Mouse (Mus musculus) cortical plate, adult 2 months (tissue): ENCODE results near the gene Ptpn5. TPM values are rescaled to one million over a fixed set of nuclear protein-coding genes. Genes with fewer than 3 reads are reported as not detected.

Experiments
- H3K27ac ChIP-seq: fragments of 200-500 bp; 2 replicates; pipeline ENCODE4 v1.5.1; 2012; ENCODE audit warnings: low read length, control low read depth, inconsistent platforms; ENCODE audit not compliant: insufficient read depth
- H3K4me1 ChIP-seq: fragments of 200-500 bp; 2 replicates; pipeline ENCODE4 v1.6.1; 2011; ENCODE audit warnings: low read length; ENCODE audit not compliant: control insufficient read depth, insufficient read depth
- H3K4me3 ChIP-seq: fragments of 200-500 bp; 2 replicates; pipeline ENCODE4 v1.5.1; 2011; ENCODE audit warnings: mild to moderate bottlenecking, low read length, control low read depth; ENCODE audit not compliant: insufficient read depth
- CTCF ChIP-seq: fragments of 200-500 bp; IDR thresholded peaks from 2 replicates; pipeline ENCODE4 v1.5.1; 2011; ENCODE audit warnings: mild to moderate bottlenecking, control low read depth, low read length; ENCODE audit not compliant: insufficient read depth; ENCODE audit errors: extremely low read depth
- POLR2A ChIP-seq: fragments of 200-500 bp; IDR thresholded peaks from 2 replicates; pipeline ENCODE4 v1.6.1; 2011; ENCODE audit warnings: mild to moderate bottlenecking, low read length, control low read depth; ENCODE audit not compliant: insufficient read depth; ENCODE audit errors: extremely low read depth
- polyA plus RNA-seq: library from polyadenylated mRNA; depleted of rRNA; stranded (reverse); fragments of >200 nt; gene quantifications from 2 replicates; pipeline ENCODE4 v1.2.3, GENCODE M21; 2012; rRNA removed

Gene Ptpn5
- polyA plus RNA-seq = 205 and 221 TPM in 2 replicates

DNA sequence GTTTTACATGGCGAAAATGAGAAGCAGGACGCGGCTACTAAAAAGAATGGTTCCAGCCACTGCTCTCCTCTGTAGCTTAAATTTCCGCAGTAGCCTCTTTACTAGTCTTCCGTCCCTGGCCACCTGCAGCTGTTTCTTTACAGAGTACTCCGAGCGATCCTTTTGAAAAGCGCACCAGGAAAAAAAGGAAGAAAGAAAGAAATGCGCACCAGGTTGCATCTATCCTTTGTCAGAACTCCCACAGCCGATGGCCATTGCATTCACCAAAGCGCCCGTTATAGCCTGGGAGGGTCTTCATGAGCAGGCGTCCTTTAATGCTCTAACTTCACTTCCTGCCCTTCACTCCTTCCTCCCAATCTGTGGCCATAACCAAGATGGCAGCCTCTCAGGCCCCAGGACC lies at the start of gene Ptpn5:
TSS of gene Ptpn5 (minus strand) at position 354 of the 400 bp plus-strand sequence.
- Histone ChIP-seq H3K27ac (peak within 1 kb of the TSS; percentile 96), H3K4me3 (peak within 1 kb of the TSS; percentile 82), H3K4me1 (peaks cover 3% of the 10 kb centered on the region)
- TF ChIP-seq CTCF (no peak), POLR2A (no peak)

DNA sequence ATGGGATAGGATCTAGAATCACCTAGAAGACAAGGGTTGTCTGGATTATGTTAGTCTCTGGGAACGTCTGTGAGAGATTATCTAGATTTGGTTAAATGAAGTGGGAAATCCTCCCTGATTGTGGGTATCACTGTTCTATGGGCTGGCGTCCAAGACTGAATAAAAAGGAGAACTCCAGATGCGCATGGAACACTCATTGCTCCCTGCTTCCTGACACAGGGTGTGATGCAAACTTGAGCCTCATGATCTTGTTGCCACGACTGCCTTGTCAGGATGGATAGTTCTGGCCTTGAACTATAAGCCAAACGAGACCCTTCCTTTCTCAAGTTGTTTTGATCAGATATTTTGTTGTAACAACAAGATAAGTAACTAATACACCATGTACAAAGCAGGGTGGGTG lies 37.3 kb upstream of the Ptpn5 start:
- Histone ChIP-seq H3K27ac (no peak overlapping the region), H3K4me3 (no peak overlapping the region), H3K4me1 (no peaks in the 10 kb centered on the region)
- TF ChIP-seq CTCF (no peak), POLR2A (no peak)

DNA sequence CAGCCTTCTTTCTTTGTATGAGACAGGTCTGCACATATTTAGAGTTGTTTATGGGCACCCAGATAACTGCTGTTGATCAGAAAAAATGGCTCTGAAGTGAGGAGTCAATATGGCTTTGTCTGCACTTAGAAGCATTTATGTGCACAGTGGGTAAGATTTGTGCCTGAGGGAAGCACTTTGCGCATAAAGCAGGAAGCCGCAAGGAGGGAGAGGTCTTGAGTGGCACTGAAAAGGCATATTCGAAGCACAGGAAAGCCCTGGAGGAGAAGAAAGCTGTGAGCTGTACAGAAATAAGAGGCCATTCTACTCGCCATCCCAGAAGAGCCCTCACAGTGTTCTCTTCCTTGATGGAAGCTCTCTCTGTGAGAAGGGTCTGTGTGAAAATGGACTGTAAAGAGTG lies 31.5 kb upstream of the Ptpn5 start:
- Histone ChIP-seq H3K4me1 (no peaks in the 10 kb centered on the region), H3K27ac (no peak overlapping the region), H3K4me3 (no peak overlapping the region)
- TF ChIP-seq POLR2A (no peak), CTCF (no peak)

DNA sequence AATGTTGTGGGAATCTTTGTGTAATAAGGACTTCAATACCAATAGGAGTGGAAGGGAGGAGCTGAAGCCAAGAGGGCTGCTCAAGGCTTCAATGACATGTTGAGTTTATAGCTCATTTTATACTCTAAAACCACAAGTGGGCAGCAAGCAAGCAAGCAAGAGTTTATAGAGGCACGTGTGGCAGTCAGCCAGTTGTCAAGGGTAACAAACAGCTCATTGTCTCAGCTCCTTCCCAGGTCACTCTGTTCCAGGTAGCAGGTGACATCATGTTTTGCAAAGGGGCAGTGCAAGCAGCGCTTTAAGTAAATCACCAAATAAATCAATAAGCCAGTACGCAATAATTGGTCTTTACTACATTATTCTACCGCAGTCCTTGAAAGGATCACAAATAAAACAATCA lies 29.7 kb upstream of the Ptpn5 start:
- no peaks in the 10 kb centered on the region for H3K4me1 ChIP-seq
- TF ChIP-seq POLR2A (no peak), CTCF (no peak)
- H3K27ac ChIP-seq = no peak overlapping the region
- H3K4me3 ChIP-seq = no peak overlapping the region

DNA sequence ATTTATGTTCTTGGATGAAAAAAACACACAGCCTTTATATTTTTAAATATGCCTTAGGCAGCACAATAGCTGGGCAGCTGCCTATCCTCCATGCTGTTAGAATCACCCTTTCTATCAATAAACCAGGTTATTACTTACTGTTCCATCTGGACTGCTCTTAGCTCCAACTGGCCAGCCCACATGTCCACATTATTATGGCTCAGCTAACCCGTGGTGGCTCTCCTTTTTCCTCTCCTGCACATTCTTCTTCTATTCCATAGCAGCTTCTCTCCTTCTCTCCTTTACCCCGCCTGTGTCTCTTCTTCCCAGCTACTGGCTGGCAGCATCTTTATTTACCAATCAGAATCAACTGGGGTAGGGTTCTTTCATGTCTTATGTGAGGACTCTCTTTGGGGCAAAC lies 25.0 kb upstream of the Ptpn5 start:
- H3K4me3 ChIP-seq = no peak overlapping the region
- no peak overlapping the region for H3K27ac ChIP-seq
- TF ChIP-seq POLR2A (no peak), CTCF (no peak)
- H3K4me1 ChIP-seq = no peaks in the 10 kb centered on the region

DNA sequence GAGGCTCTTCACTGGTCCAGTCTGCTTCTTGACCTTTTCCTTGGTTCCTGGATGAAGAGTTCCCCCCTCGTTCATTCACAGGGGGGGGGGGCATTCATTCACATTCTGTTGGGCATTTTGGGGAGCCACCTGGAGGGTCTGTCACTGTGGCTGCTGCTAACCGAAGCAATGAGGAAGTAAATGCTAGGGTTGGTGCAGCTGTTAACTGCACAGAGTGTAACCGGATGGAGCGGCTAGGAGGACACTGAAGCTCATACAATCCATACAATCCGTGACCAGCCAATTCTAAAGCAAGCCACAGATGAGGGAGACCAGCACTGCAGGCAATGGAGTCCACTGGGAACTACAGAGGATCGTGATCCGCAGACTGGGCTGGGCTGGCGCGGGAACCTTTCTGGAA lies 24.3 kb upstream of the Ptpn5 start:
- H3K4me3 ChIP-seq = no peak overlapping the region
- no peak overlapping the region for H3K27ac ChIP-seq
- TF ChIP-seq CTCF (no peak), POLR2A (no peak)
- H3K4me1 ChIP-seq = no peaks in the 10 kb centered on the region

DNA sequence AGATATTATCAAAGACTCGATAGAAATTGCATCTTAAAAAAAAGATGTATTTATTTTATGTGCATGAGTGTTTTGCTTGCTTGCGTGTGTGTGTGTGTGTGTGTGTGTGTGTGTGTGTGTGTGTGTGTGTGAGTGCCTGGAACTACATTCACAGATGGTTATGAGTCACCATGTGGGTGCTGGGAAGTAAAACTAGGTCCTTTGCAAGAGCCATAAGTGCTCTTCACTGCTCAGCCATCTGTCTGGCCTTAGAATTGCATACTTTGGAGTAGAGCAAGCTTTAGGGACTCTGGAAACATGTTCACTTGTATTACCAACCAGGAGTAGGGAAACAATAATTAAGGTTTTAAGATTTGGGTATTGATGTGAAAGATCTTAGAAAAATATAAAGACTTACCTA lies 22.4 kb upstream of the Ptpn5 start:
- no peak for TF ChIP-seq POLR2A
- TF ChIP-seq CTCF = no peak
- H3K4me1 ChIP-seq = no peaks in the 10 kb centered on the region
- H3K4me3 ChIP-seq = no peak overlapping the region
- H3K27ac ChIP-seq = no peak overlapping the region

DNA sequence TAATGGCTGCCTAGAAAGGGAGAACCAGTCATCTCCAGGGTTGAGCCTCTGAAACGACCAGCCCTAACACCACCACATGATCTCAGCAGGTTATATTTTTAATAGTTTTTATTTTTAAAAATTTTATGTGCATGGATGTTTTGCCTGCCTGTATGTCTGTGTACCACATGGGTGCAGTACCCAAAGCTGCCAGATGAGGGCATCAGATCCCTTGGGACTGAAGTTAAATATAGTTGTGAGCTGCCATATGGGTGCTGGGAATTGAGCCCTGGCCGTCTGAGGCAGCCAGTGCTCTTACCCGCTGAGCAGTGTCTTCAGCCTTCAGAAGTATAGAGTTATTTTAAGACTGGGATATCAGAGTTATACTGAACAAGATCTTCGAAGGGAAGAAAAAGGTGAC lies 21.9 kb upstream of the Ptpn5 start:
- TF ChIP-seq CTCF = no peak
- TF ChIP-seq POLR2A = no peak
- Histone ChIP-seq H3K4me3 (no peak overlapping the region), H3K4me1 (no peaks in the 10 kb centered on the region), H3K27ac (no peak overlapping the region)

DNA sequence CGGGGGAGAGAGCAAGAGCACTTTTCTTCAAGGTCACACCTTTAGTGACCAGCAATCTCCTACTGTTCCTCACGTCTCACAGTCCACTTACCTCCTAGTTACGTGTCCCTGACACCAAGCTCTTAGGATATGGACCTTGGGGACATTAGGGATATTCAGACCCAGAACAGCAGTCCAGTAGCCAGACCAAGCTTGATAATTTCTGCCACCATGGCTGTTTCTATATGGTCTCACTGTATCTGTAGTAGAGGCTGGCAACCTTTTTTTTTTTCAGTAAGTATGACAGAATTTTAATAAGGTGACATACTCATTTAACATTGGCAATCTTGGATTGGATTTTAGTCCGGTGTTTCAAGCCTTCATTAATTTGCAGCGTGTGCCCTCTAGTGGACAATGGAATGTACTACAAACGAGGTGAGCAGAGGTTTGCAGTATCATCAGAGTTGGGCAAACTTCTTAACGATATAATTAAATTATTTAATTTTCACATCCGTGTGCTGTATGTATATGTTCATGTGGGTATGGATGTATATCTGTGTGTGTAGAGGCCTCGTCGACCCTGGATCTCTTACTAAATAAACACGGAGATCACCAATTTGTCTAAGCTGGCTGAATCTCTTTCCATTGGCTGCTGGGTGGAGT lies 17.1 kb upstream of the Ptpn5 start:
- Histone ChIP-seq H3K27ac (no peak overlapping the region), H3K4me3 (no peak overlapping the region), H3K4me1 (no peaks in the 10 kb centered on the region)
- no peak for TF ChIP-seq POLR2A
- peak; percentile 70 for TF ChIP-seq CTCF

DNA sequence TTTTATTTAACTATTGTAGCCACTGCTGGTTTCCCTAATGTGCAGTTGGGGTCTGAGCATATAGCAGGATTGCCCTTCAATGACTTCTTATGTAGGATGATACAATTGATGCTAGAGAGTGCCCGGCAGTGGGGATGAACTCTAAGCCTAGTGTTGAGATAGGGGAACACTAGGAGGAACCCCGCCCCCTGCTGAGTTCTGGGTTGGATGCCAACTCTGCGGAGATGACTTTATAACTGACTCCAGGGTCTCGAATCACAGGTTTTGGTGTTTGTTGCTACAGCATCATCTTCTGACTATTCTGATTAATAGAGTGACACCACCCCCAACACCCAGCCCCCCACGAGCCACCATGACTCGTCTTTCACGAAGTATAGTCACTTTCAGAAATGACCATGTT lies 14.8 kb upstream of the Ptpn5 start:
- Histone ChIP-seq H3K4me1 (no peaks in the 10 kb centered on the region), H3K4me3 (no peak overlapping the region), H3K27ac (no peak overlapping the region)
- TF ChIP-seq POLR2A = no peak
- TF ChIP-seq CTCF = no peak

DNA sequence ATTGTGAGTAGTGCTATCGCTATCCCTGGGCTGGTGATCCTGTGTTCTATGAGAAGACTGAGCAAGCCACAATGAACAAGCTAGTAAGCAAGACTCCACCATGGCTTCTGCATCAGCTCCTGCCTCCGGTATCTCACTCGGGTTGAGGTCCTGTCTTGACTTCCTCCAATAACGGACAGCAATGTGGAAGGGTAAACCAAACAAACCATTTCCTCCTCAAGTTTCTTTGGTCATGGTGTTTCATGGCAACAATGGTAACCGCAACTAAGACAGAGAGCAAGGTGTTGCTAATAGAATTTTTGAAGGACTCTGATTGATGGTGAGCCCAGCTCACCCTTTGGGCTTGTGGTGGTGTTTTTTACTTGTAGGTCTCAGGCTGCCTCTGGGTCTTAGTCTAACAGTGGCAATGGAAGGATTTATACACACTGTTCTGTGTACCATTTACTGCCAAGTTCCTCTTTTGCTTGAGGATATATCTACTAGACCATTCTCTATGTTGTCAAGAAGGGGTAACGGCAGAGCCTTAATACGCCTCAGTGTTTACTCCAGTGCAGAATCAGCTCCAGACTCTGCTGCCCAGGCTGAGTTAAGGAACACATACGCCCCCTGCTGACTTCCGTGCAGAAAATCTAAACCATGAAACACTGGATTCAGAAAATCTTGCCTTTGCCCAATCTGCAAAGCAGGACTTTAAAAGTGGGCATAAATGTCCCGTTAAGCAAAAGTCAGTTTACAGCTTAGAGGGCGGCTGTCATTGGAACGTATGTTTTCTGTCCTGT lies 12.7 kb upstream of the Ptpn5 start:
- Histone ChIP-seq H3K4me1 (no peaks in the 10 kb centered on the region), H3K4me3 (no peak overlapping the region), H3K27ac (no peak overlapping the region)
- TF ChIP-seq CTCF = peak; percentile 65
- TF ChIP-seq POLR2A = no peak
